Mouse (Mus musculus): ENCODE data around the gene Ddn.

The Ddn gene

GRCm38 (mm10) chr15:98796803-98797595 lies 12.3 kb downstream of the Ddn start:
- no peak for DNase-seq

DNA sequence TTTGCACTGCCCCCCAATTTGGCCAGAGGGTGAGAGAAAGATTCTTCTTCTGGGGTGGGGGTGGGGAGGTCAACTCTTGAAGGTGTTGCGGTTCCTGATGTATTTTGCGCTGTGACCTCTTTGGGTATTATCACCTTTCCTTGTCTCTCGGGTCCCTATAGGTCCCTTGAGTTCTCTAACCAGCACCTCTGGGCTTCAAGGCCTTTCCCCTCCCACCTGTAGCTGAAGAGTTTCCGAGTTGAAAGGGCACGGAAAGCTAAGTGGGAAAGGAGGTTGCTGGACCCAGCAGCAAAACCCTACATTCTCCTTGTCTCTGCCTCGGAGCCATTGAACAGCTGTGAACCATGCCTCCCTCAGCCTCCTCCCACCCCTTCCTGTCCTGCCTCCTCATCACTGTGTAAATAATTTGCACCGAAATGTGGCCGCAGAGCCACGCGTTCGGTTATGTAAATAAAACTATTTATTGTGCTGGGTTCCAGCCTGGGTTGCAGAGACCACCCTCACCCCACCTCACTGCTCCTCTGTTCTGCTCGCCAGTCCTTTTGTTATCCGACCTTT lies 16.1 kb downstream of the Ddn start:
- DNase-seq: no peak

GRCm38 (mm10) chr15:98792233-98793020 lies 16.9 kb downstream of the Ddn start:
- DNase-seq: no peak

DNA sequence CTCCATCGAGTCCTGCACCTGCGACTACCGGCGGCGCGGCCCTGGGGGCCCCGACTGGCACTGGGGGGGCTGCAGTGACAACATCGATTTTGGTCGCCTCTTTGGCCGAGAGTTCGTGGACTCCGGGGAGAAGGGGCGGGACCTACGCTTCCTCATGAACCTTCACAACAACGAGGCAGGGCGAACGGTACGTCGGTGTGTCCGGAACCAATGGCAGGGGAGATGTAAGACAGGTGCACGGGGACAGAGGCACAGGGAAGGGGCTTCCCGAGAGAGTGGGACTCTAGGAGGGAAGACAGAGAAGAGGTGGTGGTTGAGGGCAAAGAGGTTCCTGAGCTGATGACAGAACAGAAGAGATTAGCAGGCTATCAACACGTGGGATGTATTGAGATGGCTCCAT lies 17.5 kb downstream of the Ddn start:
- DNase-seq: no peak

DNA sequence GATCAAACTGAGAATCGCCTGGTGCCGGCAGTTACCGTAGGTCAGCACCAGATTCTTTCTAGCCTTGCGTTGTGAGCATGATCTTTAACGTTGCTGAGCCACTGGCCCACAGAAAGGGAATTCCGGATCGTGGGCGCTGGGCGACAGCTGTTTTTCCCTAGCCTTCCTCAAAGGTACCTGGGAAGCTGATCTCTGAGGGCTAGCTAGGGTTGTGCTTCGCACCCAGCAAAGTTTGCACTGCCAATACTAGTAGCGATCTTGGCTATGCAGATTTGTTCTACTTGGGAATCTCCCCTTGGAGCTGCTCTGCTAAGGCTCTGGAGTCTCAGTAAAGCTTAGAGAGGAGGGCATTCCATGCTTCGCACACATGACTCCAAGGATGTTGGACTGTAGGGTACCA lies 18.1 kb downstream of the Ddn start:
- DNase-seq: no peak

DNA sequence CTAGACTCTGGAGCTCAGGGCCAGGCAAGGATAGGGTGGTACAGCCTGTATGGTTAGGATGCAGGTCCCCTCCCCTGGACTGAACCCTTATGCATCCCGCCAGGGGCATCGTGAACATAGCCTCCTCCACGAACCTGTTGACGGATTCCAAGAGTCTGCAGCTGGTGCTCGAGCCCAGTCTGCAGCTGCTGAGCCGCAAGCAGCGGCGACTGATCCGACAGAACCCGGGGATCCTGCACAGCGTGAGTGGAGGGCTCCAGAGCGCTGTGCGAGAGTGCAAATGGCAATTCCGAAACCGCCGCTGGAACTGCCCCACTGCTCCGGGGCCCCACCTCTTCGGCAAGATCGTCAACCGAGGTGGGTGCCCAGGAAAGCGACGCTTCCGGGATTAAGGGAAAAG lies 18.5 kb downstream of the Ddn start:
- DNase-seq: no peak

DNA sequence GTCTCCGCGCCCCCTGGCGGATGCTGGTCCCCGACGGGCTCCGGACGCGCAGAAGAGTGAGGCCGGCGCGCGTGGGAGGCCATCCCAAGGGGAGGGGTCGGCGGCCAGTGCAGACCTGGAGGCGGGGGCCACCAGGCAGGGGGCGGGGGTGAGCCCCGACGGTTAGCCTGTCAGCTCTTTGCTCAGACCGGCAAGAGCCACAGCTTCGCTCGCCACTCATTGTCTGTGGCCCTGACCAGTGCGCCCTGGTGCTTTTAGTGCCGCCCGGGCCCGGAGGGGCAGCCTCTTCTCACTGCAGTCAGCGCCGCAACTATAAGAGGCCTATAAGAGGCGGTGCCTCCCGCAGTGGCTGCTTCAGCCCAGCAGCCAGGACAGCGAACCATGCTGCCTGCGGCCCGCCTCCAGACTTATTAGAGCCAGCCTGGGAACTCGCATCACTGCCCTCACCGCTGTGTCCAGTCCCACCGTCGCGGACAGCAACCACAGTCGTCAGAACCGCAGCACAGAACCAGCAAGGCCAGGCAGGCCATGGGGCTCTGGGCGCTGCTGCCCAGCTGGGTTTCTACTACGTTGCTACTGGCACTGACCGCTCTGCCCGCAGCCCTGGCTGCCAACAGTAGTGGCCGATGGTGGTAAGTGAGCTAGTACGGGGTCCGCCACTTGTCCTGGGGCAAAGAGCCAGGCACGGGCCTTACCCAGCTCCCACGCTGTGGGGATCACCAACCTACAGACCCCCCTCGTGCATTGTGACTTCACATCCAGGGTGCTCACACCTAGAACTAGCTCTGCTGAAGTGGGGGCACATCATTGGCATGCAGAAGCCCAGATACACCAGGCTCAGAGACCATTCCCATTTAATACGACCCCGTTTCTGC lies 19.4 kb downstream of the Ddn start, which contains the start of gene Wnt1:
Gene Wnt1, plus strand, starts transcription at position 197 of the 875 bp plus-strand sequence.
- DNase-seq: no peak

DNA sequence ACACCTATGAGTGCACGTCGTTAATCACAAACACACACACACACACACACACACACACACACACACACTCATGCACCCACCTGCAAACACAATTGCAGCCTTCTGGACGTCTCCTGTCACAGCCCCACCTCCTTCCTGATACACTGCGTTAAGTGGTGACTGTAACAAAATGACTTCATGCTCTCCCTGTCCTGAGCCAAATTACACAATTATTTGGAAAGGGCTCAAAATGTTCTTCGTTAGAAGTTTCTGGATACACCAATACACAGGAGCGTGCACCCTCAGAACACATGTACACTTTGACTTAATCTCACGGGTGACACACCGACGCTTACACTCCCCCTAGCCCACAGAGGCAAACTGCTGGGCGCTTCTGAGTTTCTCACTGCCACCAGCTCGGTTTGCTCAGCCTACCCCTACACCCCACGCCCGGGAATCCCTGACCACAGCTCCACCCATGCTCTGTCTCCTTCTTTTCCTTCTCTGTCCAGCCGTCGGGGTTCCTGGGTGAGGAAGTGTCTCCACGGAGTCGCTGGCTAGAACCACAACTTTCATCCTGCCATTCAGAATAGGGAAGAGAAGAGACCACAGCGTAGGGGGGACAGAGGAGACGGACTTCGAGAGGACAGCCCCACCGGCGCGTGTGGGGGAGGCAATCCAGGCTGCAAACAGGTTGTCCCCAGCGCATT lies 20.2 kb downstream of the Ddn start:
- DNase-seq: peak; percentile 39

GRCm38 (mm10) chr15:98787930-98788329 lies 21.4 kb downstream of the Ddn start:
- DNase-seq: no peak

DNA sequence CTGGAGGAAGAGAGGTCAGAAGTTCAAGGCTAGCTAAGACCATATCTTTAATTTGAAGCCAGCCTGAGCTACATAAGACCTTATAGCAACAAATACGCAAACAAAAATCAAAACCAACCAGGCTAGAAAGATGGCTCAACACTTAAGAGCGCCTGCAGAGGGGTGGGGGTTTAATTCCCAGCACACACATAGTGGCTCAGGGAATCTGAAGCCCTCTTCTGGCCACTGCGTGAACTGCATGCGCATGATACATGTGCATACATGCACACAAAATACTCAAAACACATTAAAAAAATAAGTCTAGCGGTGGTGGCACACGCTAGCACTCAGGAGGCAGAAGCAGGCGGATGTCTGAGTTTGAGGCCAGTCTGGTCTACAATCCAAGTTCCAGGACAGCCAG lies 23.5 kb downstream of the Ddn start:
- no peak for DNase-seq

DNA sequence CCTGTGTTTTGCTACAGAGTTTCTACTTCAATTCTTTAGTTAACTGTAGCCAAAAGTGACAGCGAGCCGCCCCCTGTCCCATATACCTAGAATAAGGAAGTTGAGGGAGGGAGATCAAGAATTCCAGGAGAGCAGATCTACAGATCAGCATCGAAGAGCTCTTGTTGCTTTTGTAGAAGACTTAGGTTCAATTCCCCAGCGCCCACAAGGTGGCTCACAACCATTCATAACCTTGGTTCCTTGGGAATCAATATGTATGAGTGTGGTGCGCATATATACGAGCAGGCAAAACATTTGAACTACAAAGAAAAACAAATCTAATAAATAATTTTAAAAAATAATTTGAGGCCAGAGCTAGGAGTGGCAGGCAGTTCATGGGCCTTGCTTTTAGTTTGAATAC lies 28.1 kb downstream of the Ddn start:
- DNase-seq: no peak

DNA sequence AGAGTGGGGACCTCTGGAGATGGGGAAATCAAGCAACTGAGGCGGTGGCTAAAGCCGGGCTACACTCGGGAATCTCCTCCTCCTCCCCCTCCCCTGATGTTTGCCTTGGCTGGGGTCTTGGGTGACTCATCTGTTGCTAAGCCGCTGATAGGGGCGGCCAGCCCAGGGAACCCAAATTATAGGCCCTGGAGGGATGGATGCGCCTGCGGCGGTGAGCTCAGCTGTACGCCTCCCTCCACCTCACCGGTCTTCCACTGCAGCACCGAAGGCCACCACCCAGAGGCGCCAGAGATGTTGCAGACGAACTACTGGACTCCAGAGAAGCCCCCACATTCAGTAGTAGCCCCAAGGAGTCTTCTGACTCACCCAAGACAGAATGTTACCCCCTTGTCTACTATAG lies 28.7 kb downstream of the Ddn start:
- no peak for DNase-seq

DNA sequence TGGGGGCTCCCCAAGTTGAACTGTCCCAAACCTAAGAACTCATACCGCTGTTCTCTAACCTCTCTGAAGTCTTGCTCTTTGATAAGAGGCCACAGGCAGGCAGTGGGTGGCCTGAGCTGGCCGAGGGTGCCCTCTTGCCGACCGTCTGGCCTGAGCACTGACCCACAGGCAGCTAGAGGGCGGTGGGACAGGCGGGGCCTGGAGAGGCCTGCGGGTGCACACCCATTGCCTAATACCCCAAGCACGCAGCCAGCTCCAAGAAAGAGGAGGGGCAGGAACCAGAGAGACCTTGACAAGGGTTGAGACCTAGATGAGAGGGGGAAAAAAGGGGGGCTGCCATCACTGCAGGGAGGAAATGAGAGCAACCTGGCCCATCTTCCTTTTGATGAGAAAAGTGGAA lies 29.2 kb downstream of the Ddn start:
- DNase-seq: no peak

DNA sequence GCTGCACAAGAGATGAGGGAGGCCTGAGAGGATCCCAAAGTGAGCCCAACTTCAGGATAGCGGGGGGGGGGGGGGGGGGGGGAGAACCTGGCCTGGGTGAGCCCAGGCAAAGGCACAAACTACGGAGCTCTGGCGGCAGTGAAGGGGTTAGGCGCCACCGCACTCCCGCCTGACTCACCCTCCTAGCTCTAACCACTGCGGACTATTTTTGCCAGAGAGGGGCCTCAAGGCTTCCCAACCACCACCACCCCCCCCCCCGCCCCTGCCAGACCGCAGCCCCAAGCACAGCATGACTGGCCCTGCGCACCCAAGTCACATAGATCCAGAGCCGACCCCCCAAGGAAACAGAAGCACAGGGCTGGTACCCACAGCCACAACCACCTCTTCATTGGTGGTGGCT lies 30.5 kb downstream of the Ddn start:
- no peak for DNase-seq

DNA sequence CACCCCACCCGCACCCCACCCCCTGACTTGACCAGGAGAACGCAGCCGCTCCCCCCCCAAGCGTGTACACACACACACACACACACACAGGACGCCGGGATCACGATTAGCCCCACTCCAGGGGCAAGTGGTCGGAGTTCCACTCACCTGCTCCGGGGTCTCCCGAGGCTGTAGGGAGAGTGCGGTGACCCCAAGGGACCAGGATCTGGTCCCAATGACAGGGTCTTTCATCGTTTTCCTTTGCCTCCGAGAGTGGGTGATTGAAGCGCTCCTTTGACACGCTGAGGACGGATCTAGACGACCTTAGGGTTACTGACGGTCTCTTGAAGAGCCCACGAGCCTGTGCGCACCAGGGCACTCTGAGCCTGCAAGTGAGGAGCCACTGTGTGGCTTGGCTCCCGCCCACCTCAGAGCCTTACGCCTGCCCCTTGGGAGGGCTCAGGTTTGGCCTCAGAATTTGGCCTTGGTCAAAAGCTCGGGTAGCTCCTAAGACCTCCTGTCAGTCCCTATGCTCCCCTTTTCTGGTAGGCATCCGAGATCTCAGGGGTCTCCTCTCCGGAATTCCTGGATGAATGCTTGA lies 31.0 kb downstream of the Ddn start:
- no peak for DNase-seq

GRCm38 (mm10) chr15:98777762-98778161 lies 31.5 kb downstream of the Ddn start, which contains the start of gene Wnt10b:
Gene Wnt10b, minus strand, starts transcription at chr15:98778150.
- DNase-seq: no peak

GRCm38 (mm10) chr15:98777005-98777616 lies 32.2 kb downstream of the Ddn start:
- no peak for DNase-seq

GRCm38 (mm10) chr15:98776280-98777004 lies 32.8 kb downstream of the Ddn start:
- peak; percentile 19 for DNase-seq

DNA sequence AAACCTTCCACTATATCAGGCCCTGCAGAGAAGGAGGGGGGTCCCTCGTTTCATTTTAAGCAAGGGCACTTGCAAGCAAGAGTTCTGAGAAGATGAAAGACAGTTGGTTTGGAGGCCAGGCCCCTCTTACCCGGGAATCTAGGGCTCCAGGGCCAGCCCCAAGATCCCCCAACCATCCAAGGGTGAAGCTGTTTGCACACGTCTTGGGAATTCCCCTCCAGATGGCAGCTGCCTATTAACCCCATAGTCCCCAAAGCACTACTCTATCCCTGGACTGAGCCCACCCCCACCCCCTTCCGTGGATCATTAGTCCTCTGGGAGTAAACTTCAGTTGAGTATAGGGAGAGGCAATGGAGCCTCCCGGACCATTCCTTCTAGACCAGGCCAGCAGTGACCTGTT lies 33.8 kb downstream of the Ddn start:
- DNase-seq: no peak

DNA sequence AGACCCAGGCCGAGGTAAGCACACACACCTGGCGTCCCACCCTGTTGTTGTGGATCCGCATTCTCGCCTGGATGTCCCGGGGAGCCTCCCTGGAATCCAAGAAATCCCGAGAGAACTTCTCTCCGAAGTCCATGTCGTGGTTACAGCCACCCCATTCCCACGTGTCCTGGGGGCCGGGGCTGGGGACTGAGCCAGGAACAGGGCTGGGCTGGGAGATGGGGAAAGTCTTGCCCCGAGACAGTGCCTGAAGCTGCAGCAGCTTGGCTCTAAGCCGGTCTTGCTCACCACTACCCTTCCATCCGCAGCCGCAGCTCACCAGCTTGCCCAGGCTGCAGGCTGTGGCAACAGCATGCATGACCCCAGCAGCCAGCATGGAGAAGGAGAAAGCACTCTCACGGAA lies 35.2 kb downstream of the Ddn start:
- no peak for DNase-seq

Measured in kidney, adult 9 months (tissue).